Mouse (Mus musculus) midbrain, embryonic 12.5 days (tissue): ENCODE data around the gene Kcnmb2. TPM values are rescaled to one million over a fixed set of nuclear protein-coding genes. Genes with fewer than 3 reads are reported as not detected.

Experiments
- ATAC-seq: fragments of 200-750 bp; cut with Nextera tagmentation; 2 replicates; pipeline ENCODE4 v1.8.0; 2017; ENCODE audit warnings: low read depth, moderate TSS enrichment, moderate library complexity; ENCODE audit not compliant: low FRiP score
- H3K27ac ChIP-seq: fragments of 300-500 bp; sonication (generic); replicated peaks from 2 replicates; pipeline ENCODE4 v1.5.1; 2016; ENCODE audit warnings: mild to moderate bottlenecking
- H3K27me3 ChIP-seq: fragments of 300-500 bp; sonication (generic); 2 replicates; pipeline ENCODE4 v1.6.1; 2016; ENCODE audit warnings: mild to moderate bottlenecking
- H3K36me3 ChIP-seq: fragments of 300-500 bp; sonication (generic); 2 replicates; pipeline ENCODE4 v1.6.1; 2016
- H3K4me1 ChIP-seq: fragments of 300-500 bp; sonication (generic); 2 replicates; pipeline ENCODE4 v1.6.1; 2016
- H3K4me2 ChIP-seq: fragments of 300-500 bp; sonication (generic); replicated peaks from 2 replicates; pipeline ENCODE4 v1.6.1; 2016; ENCODE audit warnings: mild to moderate bottlenecking, moderate library complexity
- H3K4me3 ChIP-seq: fragments of 300-500 bp; sonication (generic); 2 replicates; pipeline ENCODE4 v1.5.1; 2016; ENCODE audit warnings: mild to moderate bottlenecking
- H3K9ac ChIP-seq: fragments of 300-500 bp; sonication (generic); replicated peaks from 2 replicates; pipeline ENCODE4 v1.6.1; 2016; ENCODE audit warnings: mild to moderate bottlenecking, moderate library complexity
- H3K9me3 ChIP-seq: fragments of 300-500 bp; sonication (generic); 2 replicates; pipeline ENCODE4 v1.6.1; 2016; ENCODE audit warnings: mild to moderate bottlenecking
- WGBS: fragments of 180-500 bp; shearing (Covaris S2); methylation state at CpG from one replicate; pipeline ENCODE4 v1.1.7; 2016; 5-methylcytosine and 5-hydroxymethylcytosine counted together
- polyA plus RNA-seq: library from polyadenylated mRNA; unstranded; fragments of >200 nt; fragmentation: Nextera tagmentation; extraction: Ambion mirVana; gene quantifications from 2 replicates; pipeline ENCODE4 v1.2.1, GENCODE M21; 2016

The Kcnmb2 gene
- polyA plus RNA-seq, 1 experiment from 2014 or later: 2.4 TPM

DNA sequence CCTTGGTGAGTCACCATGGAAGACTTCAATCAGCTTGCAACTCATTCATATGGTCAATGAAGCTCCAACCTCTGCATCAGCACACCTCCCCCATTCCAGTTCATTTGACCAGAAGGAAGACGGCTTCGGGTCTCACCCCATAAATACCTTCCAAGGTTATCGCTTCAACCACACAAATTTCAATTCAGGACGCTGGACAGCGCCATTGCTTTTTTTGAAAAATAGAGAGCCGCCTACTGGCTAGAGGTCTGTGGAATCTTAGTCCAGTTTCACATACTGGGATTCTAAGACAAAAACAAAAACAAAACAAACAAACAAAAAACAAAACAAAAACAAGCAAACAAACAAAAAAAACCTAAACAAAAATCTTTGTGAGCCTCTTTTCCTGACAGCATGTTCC lies 39.2 kb downstream of the Kcnmb2 start:
- Histone ChIP-seq H3K9ac (no peak overlapping the region), H3K36me3 (no peaks in the 10 kb centered on the region), H3K27ac (no peak overlapping the region), H3K4me2 (no peak overlapping the region), H3K9me3 (no peaks in the 10 kb centered on the region), H3K4me1 (no peaks in the 10 kb centered on the region), H3K4me3 (no peak overlapping the region), H3K27me3 (no peaks in the 10 kb centered on the region)
- ATAC-seq: no peak
- 32% methylated on average over 6 of the region's 6 CpGs for WGBS

DNA sequence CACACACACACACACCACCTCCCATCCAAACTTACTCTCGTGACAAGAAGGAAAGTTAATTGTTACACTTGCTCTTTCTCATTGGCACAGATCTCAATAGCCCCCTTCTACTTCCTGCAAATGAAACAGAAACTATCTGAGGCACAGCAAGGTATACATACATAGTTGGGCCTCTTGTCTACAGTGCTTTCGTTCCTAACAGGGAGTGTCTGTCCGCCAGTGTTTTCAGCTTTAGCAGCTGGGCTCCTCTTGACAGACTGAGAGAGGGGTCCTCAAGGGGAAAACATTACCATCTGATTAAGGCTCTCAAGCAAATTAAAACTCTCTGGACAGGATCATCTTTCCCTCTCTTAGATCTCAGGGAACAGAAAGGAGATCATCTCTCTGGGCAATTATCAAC lies 51.9 kb downstream of the Kcnmb2 start:
- H3K4me1 ChIP-seq: 0 out of 2 replicates have a peak, but pooled peaks cover 4% of the 10 kb centered on the region
- no peaks in the 10 kb centered on the region for H3K9me3 ChIP-seq
- WGBS: 47% methylated on average over 3 of the region's 3 CpGs
- H3K36me3 ChIP-seq: no peaks in the 10 kb centered on the region
- no peaks in the 10 kb centered on the region for H3K27me3 ChIP-seq
- no peak overlapping the region for H3K27ac ChIP-seq
- H3K4me3 ChIP-seq: no peak overlapping the region
- H3K4me2 ChIP-seq: no peak overlapping the region
- H3K9ac ChIP-seq: no peak overlapping the region
- ATAC-seq: no peak

DNA sequence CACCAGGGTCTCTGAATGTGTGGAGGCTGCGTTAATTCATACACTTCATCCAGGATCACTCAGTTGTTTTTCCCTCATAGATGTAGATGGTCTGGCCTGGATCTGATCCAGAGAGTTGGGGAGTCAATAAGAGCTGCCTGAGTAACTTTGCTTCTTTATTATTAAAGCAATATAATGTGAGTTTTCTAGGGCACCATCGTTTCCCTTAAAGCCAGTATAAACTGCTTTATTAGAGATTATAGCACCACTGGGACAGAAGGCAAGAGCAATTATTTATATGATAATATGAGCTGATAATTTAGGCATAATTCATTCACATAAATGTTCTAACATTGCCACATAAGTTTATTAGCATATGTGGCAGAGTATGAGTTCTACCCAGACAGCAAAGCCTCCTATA lies 52.7 kb downstream of the Kcnmb2 start:
- no peaks in the 10 kb centered on the region for H3K36me3 ChIP-seq
- no peak overlapping the region for H3K4me2 ChIP-seq
- H3K27ac ChIP-seq: no peak overlapping the region
- H3K4me1 ChIP-seq: 0 out of 2 replicates have a peak, but pooled peaks cover 4% of the 10 kb centered on the region
- no peaks in the 10 kb centered on the region for H3K9me3 ChIP-seq
- H3K9ac ChIP-seq: no peak overlapping the region
- no peak for ATAC-seq
- no peaks in the 10 kb centered on the region for H3K27me3 ChIP-seq
- no peak overlapping the region for H3K4me3 ChIP-seq
- WGBS: 82% methylated on average over 2 of the region's 2 CpGs

DNA sequence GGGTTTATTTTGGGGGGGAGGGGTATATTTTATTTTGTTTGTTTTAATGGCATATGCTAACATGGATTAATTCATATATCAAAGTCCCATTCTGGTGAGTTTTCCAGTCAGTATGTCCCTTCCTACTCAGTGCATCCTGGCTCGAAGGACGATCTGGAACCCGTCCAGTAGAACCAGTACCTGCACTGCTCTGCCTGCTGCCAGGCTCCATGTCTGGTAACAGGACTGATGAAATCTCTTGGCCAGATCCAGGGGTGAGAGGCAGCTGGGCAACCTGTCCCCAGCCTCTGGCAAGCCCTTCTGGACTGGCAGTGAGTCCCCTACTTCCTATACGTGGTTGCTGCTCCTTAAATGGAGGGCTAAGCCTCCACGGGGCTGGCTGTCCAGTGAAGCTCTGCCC lies 57.5 kb downstream of the Kcnmb2 start:
- no peak overlapping the region for H3K27ac ChIP-seq
- H3K4me2 ChIP-seq: no peak overlapping the region
- no peaks in the 10 kb centered on the region for H3K36me3 ChIP-seq
- H3K9ac ChIP-seq: no peak overlapping the region
- no peak for ATAC-seq
- 70% methylated on average over 5 of the region's 5 CpGs for WGBS
- no peaks in the 10 kb centered on the region for H3K9me3 ChIP-seq
- no peak overlapping the region for H3K4me3 ChIP-seq
- H3K4me1 ChIP-seq: peaks cover 6% of the 10 kb centered on the region; the same call in 1 of the 2 replicates
- H3K27me3 ChIP-seq: no peaks in the 10 kb centered on the region

DNA sequence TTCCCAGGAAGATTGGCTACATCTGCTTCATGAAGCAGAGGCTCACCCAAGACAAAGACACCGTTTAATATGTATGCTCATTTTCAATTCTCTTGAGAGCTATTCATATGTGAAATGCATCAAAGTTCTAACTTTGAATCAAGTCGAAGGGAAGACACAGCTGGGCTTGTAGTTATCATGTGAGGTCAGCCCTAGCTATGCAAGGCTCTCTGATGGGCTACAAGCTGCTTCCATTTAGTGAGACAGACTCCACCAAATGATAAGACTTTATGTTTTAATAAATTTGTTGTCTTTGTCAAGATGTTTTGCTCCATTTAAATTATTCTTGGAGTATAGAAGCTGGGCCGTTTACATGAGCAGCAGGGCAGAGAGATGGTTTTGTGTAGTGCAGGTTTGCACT lies 58.9 kb downstream of the Kcnmb2 start:
- Histone ChIP-seq H3K9ac (no peak overlapping the region), H3K4me1 (peaks cover 7% of the 10 kb centered on the region; the same call in 1 of the 2 replicates), H3K27ac (peak overlapping the region; percentile 11; the same call in 1 of the 2 replicates), H3K27me3 (no peaks in the 10 kb centered on the region), H3K36me3 (no peaks in the 10 kb centered on the region), H3K4me2 (no peak overlapping the region), H3K4me3 (no peak overlapping the region), H3K9me3 (no peaks in the 10 kb centered on the region)
- 55% methylated on average over 3 of the region's 3 CpGs for WGBS
- ATAC-seq: no peak

DNA sequence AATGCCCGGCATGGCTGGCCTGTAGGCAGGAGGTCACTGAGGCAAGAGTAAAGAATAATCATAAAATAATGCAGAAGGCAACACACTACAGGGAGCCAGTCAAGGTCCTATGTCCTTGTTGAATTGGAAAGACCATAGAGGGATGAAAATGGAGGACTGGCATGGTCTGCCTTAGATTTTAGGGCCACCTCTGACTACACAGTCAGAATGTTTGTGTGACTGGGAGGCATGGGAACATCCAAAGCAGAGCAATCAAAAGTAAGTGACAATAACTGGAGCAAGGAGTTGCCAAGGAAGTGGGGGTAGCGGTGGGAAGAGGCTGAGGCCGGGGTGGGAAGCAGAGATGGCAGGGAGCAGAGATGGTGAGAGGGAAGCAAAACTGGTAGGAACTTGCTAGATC lies 60.8 kb downstream of the Kcnmb2 start:
- Histone ChIP-seq H3K4me3 (no peak overlapping the region), H3K27me3 (no peaks in the 10 kb centered on the region), H3K36me3 (no peaks in the 10 kb centered on the region), H3K27ac (no peak overlapping the region), H3K9me3 (no peaks in the 10 kb centered on the region), H3K9ac (no peak overlapping the region), H3K4me2 (no peak overlapping the region), H3K4me1 (peaks cover 12% of the 10 kb centered on the region; the same call in 1 of the 2 replicates)
- WGBS: 93% methylated on average over 3 of the region's 3 CpGs
- no peak for ATAC-seq

DNA sequence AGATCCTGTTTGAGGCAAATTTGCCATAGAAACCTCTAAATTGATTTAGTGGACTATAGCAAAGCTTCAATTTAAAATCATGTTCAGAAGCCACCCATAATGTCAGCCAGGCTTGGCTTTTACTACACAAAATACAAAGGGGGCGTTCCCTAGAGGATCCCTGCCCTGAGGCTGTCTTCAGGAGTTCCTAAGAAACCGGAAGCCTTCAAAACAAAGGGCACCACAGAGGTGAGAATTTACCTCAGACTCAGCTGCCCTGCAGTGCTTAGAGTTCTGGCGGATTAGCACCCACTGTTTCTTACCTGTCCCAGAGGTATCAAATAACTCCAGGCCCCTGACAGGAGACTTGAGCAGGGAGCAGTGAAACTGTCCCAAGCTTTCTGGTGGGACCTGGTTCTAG lies 77.4 kb downstream of the Kcnmb2 start:
- no peak overlapping the region for H3K4me3 ChIP-seq
- ATAC-seq: no peak
- H3K9me3 ChIP-seq: no peaks in the 10 kb centered on the region

DNA sequence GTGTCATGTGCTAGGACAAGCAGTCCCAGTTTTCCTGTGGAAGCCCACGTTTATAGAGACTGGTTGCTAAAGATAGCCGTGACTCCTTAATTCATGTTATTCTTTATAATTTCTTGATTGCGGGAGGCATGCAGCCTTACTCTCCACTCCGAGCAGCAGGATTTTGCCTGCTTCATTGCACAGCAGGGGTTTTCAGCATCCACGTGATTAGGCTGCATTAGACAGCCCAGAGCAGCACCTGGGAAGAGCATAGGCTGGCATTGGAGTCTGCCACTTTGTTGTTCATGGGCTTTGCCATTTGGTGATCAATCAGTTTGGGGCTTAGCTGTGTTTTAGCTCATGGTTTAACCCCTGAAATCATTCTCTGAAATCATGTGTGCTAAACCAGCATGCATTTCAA lies 80.1 kb downstream of the Kcnmb2 start:
- H3K27me3 ChIP-seq: no peaks in the 10 kb centered on the region
- no peaks in the 10 kb centered on the region for H3K36me3 ChIP-seq
- no peak for ATAC-seq
- H3K27ac ChIP-seq: no peak overlapping the region
- WGBS: 42% methylated on average over 5 of the region's 5 CpGs
- H3K4me1 ChIP-seq: 0 out of 2 replicates have a peak, but pooled peaks cover 7% of the 10 kb centered on the region
- no peak overlapping the region for H3K9ac ChIP-seq
- no peak overlapping the region for H3K4me3 ChIP-seq
- no peaks in the 10 kb centered on the region for H3K9me3 ChIP-seq
- no peak overlapping the region for H3K4me2 ChIP-seq

More for the DNA sequence above, 77.4 kb downstream of the Kcnmb2 start:
- no peaks in the 10 kb centered on the region for H3K36me3 ChIP-seq
- H3K27me3 ChIP-seq: no peaks in the 10 kb centered on the region
- H3K27ac ChIP-seq: no peak overlapping the region
- H3K4me2 ChIP-seq: no peak overlapping the region
- 30% methylated on average over 3 of the region's 3 CpGs for WGBS
- H3K4me1 ChIP-seq: 0 out of 2 replicates have a peak, but pooled peaks cover 3% of the 10 kb centered on the region
- no peak overlapping the region for H3K9ac ChIP-seq

DNA sequence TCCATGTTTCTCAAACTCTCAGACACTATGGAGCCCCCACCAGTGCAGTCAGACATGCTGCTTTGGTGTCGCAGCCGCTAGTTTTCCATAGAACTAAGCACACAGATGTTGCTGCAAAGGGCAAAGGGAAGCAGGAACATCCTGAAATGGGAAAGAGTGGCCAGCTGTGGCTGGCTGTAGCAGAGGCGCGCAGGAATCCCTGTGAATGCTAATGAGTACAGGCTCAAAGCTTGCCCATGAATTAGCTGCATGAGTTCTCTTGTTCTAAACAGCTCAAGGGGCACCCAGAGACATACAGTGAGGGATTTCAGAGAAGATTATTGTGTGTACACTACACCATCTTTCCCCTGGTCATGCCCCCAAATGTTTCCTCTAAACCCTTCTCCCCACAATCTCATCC lies 82.8 kb downstream of the Kcnmb2 start:
- Histone ChIP-seq H3K9me3 (no peaks in the 10 kb centered on the region), H3K9ac (no peak overlapping the region), H3K27ac (no peak overlapping the region), H3K4me2 (no peak overlapping the region), H3K27me3 (no peaks in the 10 kb centered on the region), H3K36me3 (no peaks in the 10 kb centered on the region), H3K4me1 (0 out of 2 replicates have a peak, but pooled peaks cover 7% of the 10 kb centered on the region), H3K4me3 (no peak overlapping the region)
- 0 out of 2 replicates have a peak, but pooled peaks have one; percentile 23 for ATAC-seq
- WGBS: 74% methylated on average over 4 of the region's 4 CpGs

DNA sequence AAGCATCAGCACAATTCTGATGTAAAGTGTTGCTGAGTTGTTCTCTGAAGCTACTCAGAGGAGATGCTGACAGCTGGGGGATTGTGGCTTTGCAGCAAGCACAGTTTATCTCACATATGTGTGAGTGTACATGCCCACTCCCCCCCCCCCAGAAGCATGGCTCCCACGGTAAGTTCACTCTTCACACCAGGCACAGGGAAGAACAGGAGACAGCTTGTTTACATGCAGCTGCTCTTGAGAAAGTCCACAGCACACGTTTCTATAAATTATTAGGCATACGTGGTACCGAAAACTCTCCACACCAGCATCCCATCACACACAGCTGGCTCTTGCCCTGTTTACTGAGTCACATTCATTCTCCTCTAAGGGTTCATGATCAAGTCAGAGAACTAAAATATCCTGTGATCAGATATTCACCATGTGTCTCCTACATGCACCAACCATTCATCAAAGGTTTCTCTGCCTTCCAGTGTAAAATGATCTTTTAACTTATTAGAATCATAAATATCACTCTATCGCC lies 89.3 kb downstream of the Kcnmb2 start:
- Histone ChIP-seq H3K27me3 (no peaks in the 10 kb centered on the region), H3K4me1 (no peaks in the 10 kb centered on the region), H3K9me3 (no peaks in the 10 kb centered on the region), H3K4me3 (no peak overlapping the region), H3K9ac (no peak overlapping the region), H3K36me3 (no peaks in the 10 kb centered on the region), H3K4me2 (no peak overlapping the region), H3K27ac (no peak overlapping the region)
- ATAC-seq: no peak
- WGBS: 93% methylated on average over 5 of the region's 5 CpGs

DNA sequence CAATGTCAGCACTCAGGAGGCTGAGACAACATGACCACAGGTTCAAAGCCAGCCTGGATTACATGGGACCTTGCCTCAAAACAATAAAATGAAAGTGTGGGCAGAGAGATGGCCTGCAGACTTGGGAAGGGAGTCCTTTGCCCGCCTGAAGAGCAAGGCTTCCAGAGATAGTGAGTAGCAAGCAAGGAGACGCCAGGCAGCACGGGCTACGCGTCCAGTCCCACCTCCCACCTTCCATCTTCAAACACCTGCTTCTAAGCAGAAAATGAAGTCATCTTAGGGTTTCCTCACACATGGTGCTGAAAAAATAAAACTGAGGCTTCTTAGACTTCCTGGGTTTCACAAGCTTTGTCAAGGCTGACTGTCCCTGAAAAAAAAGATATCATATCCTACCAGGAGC lies 109.3 kb downstream of the Kcnmb2 start:
- Histone ChIP-seq H3K4me3 (no peak overlapping the region), H3K4me2 (no peak overlapping the region), H3K9me3 (no peaks in the 10 kb centered on the region), H3K27ac (no peak overlapping the region), H3K4me1 (no peaks in the 10 kb centered on the region), H3K27me3 (no peaks in the 10 kb centered on the region), H3K9ac (no peak overlapping the region), H3K36me3 (no peaks in the 10 kb centered on the region)
- 92% methylated on average over 5 of the region's 5 CpGs for WGBS
- no peak for ATAC-seq

DNA sequence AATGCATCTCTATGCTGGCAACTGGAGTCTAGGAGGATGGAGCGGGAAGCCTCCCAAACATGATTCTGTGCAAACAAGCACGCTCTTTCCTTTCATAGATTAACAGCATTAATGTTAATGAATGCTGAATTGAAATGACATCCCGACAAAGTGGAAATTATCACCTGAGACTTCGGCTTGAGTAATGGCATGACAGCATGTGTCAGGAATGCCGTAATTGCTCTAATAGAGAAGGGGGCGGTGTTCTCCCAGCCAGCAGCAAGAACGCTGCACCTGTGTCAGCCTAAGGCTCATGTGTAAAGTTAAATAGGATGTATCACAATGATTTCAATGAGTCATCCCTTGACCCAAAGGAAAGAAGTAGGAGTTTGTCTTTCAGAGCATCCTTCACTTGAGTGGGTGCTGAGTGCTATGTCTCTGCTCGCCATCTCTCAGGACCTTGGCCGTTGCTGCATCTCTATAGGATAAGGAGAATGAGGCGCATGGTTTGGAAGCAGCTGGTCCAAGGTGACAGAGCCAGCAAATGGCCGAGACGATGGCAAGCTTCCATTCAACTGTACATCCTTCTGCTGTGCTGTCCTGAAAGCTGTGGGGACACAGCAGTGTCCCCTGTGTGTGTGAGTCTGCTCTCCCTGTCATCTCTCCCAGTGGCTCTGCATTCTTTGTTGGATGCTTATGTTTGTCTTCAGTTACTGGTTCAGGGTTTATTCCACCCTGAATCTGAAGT lies 110.1 kb downstream of the Kcnmb2 start:
- Histone ChIP-seq H3K27me3 (no peaks in the 10 kb centered on the region), H3K27ac (no peak overlapping the region), H3K9ac (no peak overlapping the region), H3K4me3 (no peak overlapping the region), H3K4me1 (no peaks in the 10 kb centered on the region), H3K36me3 (no peaks in the 10 kb centered on the region), H3K9me3 (no peaks in the 10 kb centered on the region), H3K4me2 (no peak overlapping the region)
- ATAC-seq: no peak
- WGBS: 87% methylated on average over 12 of the region's 12 CpGs
